Mouse (Mus musculus): ENCODE results near the gene Csrp3.
A peak's percentile ranks its signal among the peaks of the same experiment; 100 is the strongest.

- TF ChIP-seq MAX (IDR thresholded peaks at IDR 0.05; ENCODE audit: low read length) = peak; percentile 62
- no peak for TF ChIP-seq GATA1 (IDR thresholded peaks at IDR 0.05; ENCODE audit: low read depth, low read length)
- no peak for TF ChIP-seq CTCF (IDR thresholded peaks at IDR 0.05 in 2 of 3, conservative IDR thresholded peaks at IDR 0.05 in 1 of 3; ENCODE audit: control insufficient read depth in 1 of 3, insufficient read depth in 1 of 3, low read depth in 2 of 3, low read length in 3 of 3, poor library complexity in 1 of 3, severe bottlenecking in 1 of 3)
- TF ChIP-seq POLR2AphosphoS2 (IDR thresholded peaks at IDR 0.05; ENCODE audit: low read length) = no peak
- peak; percentile 25 to 87; a peak in 3 of 4 replicates for TF ChIP-seq POLR2A (IDR thresholded peaks at IDR 0.05; ENCODE audit: control insufficient read depth in 1 of 2, insufficient read depth in 1 of 2, low read depth in 1 of 2, low read length in 2 of 2, poor library complexity in 1 of 2)
- TF ChIP-seq ZKSCAN1 (IDR thresholded peaks at IDR 0.05; ENCODE audit: low read depth, low read length) = no peak
- no peak; the same call in 1 of the 2 replicates for TF ChIP-seq MAZ (IDR thresholded peaks at IDR 0.05; ENCODE audit: low read depth, low read length)
- TF ChIP-seq EP300 (IDR thresholded peaks at IDR 0.05; ENCODE audit: low read depth in 1 of 2, low read length in 2 of 2) = no peak
- TF ChIP-seq USF1 (IDR thresholded peaks at IDR 0.05; ENCODE audit: low read depth, low read length) = no peak
- TF ChIP-seq E2F4 (IDR thresholded peaks at IDR 0.05; ENCODE audit: borderline replicate concordance, low read depth, low read length) = peak; percentile 95
- peak; percentile 45; the same call in 1 of the 2 replicates for TF ChIP-seq TBP (IDR thresholded peaks at IDR 0.05; ENCODE audit: low read depth, low read length)
- TF ChIP-seq TCF12 (IDR thresholded peaks at IDR 0.05; ENCODE audit: low read depth, low read length) = 0 out of 2 replicates have a peak, but pooled peaks have one; percentile 32
These were observed 33.0 kb upstream of the Csrp3 start for GRCm38 (mm10) chr7:48880591-48881481.
